ENCODE assay signal across 9 mouse cellular contexts in genomic region chr7:12779782-12780150, GRCm38 (mm10). TPM values are rescaled to one million over a fixed set of nuclear protein-coding genes. Genes with fewer than 3 reads are reported as not detected.
DNase-seq lines count a peak whose midpoint lies in the region; ATAC-seq lines count a peak whose summit lies in the region.
"Had no signal": no experiment of that assay in that cellular context is flagged by ENCODE, and none has a peak within 500 bp of the region (broad histone marks: within the 10 kb centered on the region; RNA-seq: fewer than 3 reads in every experiment).

No protein-coding gene starts in this region.

- ATAC-seq in kidney, embryonic 14.5 days (ENCODE audit: low FRiP score, low TSS enrichment) = peak; percentile 40
- no peak for ATAC-seq in hindbrain, embryonic 14.5 days (ENCODE audit: low FRiP score)
- ATAC-seq in midbrain, embryonic 13.5 days = peak; percentile 68

- H3K27ac ChIP-seq in kidney, embryonic 14.5 days (ENCODE audit: low read depth, low read length) = no peak overlapping the region
- H3K27ac ChIP-seq in embryonic facial prominence, embryonic 10.5 days (replicated peaks) = peak overlapping the region; percentile 86
- H3K27ac ChIP-seq in hindbrain, embryonic 14.5 days = peak overlapping the region; percentile 7; the same call in 1 of the 2 replicates
- H3K27ac ChIP-seq in midbrain, embryonic 13.5 days = no peak overlapping the region

- DNase-seq in kidney, postnatal 10 days = no peak
- no peak for DNase-seq in embryonic facial prominence, embryonic 10.5 days (ENCODE audit: low spot score)
- no peak for DNase-seq in hindbrain, embryonic 14.5 days (ENCODE audit: low spot score)
- DNase-seq in frontal cortex, postnatal 25 days (ENCODE audit: low spot score in 2 of 2) = no peak
- no peak for DNase-seq in thymus, postnatal 36 days
- no peak for DNase-seq in layer of hippocampus, adult 8-10 months (ENCODE audit: low spot score in 2 of 2)

- H3K4me3 ChIP-seq in kidney, embryonic 14.5 days (ENCODE audit: low read length) = peak overlapping the region; percentile 73
- peak overlapping the region; percentile 88 for H3K4me3 ChIP-seq in embryonic facial prominence, embryonic 10.5 days
- peak overlapping the region; percentile 56 for H3K4me3 ChIP-seq in hindbrain, embryonic 14.5 days (replicated peaks; ENCODE audit: low read length)
- peak overlapping the region; percentile 72 for H3K4me3 ChIP-seq in midbrain, embryonic 13.5 days (replicated peaks)

- H3K4me2 ChIP-seq in kidney, embryonic 14.5 days (replicated peaks; ENCODE audit: low read depth, low read length) = peak overlapping the region; percentile 93
- peak overlapping the region; percentile 74 for H3K4me2 ChIP-seq in hindbrain, embryonic 14.5 days (replicated peaks)
- peak overlapping the region; percentile 91 for H3K4me2 ChIP-seq in midbrain, embryonic 13.5 days (replicated peaks)

- no peaks in the 10 kb centered on the region for H3K27me3 ChIP-seq in kidney, embryonic 14.5 days (ENCODE audit: control insufficient read depth, insufficient read depth, low read length)
- no peaks in the 10 kb centered on the region for H3K27me3 ChIP-seq in embryonic facial prominence, embryonic 10.5 days (replicated peaks; ENCODE audit: low read depth, poor library complexity, severe bottlenecking)
- no peaks in the 10 kb centered on the region for H3K27me3 ChIP-seq in hindbrain, embryonic 14.5 days (ENCODE audit: control insufficient read depth, insufficient read depth, low read length)
- no peaks in the 10 kb centered on the region for H3K27me3 ChIP-seq in midbrain, embryonic 13.5 days

- no peaks in the 10 kb centered on the region for H3K9me3 ChIP-seq in kidney, embryonic 14.5 days (ENCODE audit: control insufficient read depth, low read length)
- H3K9me3 ChIP-seq in embryonic facial prominence, embryonic 10.5 days = peaks cover 9% of the 10 kb centered on the region
- 0 out of 2 replicates have a peak, but pooled peaks cover 4% of the 10 kb centered on the region for H3K9me3 ChIP-seq in hindbrain, embryonic 14.5 days (ENCODE audit: control insufficient read depth, low read length)
- no peaks in the 10 kb centered on the region for H3K9me3 ChIP-seq in midbrain, embryonic 13.5 days

- no peaks in the 10 kb centered on the region for H3K4me1 ChIP-seq in kidney, embryonic 14.5 days (ENCODE audit: control insufficient read depth, insufficient read depth, low read length)
- H3K4me1 ChIP-seq in embryonic facial prominence, embryonic 10.5 days = peaks cover 14% of the 10 kb centered on the region
- H3K4me1 ChIP-seq in hindbrain, embryonic 14.5 days (replicated peaks; ENCODE audit: control insufficient read depth, insufficient read depth, low read length) = no peaks in the 10 kb centered on the region; the same call in 1 of the 2 replicates
- H3K4me1 ChIP-seq in midbrain, embryonic 13.5 days (replicated peaks) = peaks cover 12% of the 10 kb centered on the region

- WGBS in kidney, embryonic 14.5 days = 28% methylated on average over 10 of the region's 10 CpGs
- WGBS in embryonic facial prominence, embryonic 10.5 days = 20% methylated on average over 10 of the region's 10 CpGs
- WGBS in hindbrain, embryonic 14.5 days = 21% methylated on average over 10 of the region's 10 CpGs
- WGBS in midbrain, embryonic 13.5 days = 23% methylated on average over 10 of the region's 10 CpGs

- peak overlapping the region; percentile 76 for H3K9ac ChIP-seq in kidney, embryonic 14.5 days (ENCODE audit: low read depth, low read length)
- H3K9ac ChIP-seq in hindbrain, embryonic 14.5 days = peak overlapping the region; percentile 73
- peak overlapping the region; percentile 82 for H3K9ac ChIP-seq in midbrain, embryonic 13.5 days (replicated peaks)

- peaks cover 5% of the 10 kb centered on the region for H3K36me3 ChIP-seq in kidney, embryonic 14.5 days (ENCODE audit: control insufficient read depth, insufficient read depth, low read length)
- peaks cover 8% of the 10 kb centered on the region for H3K36me3 ChIP-seq in embryonic facial prominence, embryonic 10.5 days (replicated peaks)
- peaks cover 8% of the 10 kb centered on the region for H3K36me3 ChIP-seq in hindbrain, embryonic 14.5 days (replicated peaks; ENCODE audit: control insufficient read depth, insufficient read depth)
- H3K36me3 ChIP-seq in midbrain, embryonic 13.5 days = peaks cover 7% of the 10 kb centered on the region

RNA-seq across cellular contexts. Expression of gene Zscan18, which starts 23.7 kb away (rescaled TPM):
- 6.1 and 9.3 TPM in 2 replicates for polyA plus RNA-seq in kidney, embryonic 14.5 days (2014; fragmentation: Nextera tagmentation; extraction: Ambion mirVana)
- polyA plus RNA-seq in embryonic facial prominence, embryonic 10.5 days (2016; fragmentation: Nextera tagmentation; extraction: Ambion mirVana) = 14.5 and 15.0 TPM in 2 replicates
- polyA plus RNA-seq in hindbrain, embryonic 14.5 days (2014; fragmentation: Nextera tagmentation; extraction: Ambion mirVana) = 27.7 and 31.0 TPM in 2 replicates
- polyA plus RNA-seq in midbrain, embryonic 13.5 days (2015; fragmentation: Nextera tagmentation; extraction: Ambion mirVana) = 20.8 and 21.4 TPM in 2 replicates
- total RNA-seq in layer of hippocampus, adult 8-10 months (2022) = 10 to 100 TPM; 21.6 to 35.9 (median 28.0) TPM

RNA-seq across cellular contexts. Expression of gene Zfp329, which starts 38.9 kb away (rescaled TPM):
- 18.5 and 19.8 TPM in 2 replicates for polyA plus RNA-seq in kidney, embryonic 14.5 days (2014; fragmentation: Nextera tagmentation; extraction: Ambion mirVana)
- polyA plus RNA-seq in embryonic facial prominence, embryonic 10.5 days (2016; fragmentation: Nextera tagmentation; extraction: Ambion mirVana) = 16.1 and 20.4 TPM in 2 replicates
- 30.8 and 31.5 TPM in 2 replicates for polyA plus RNA-seq in hindbrain, embryonic 14.5 days (2014; fragmentation: Nextera tagmentation; extraction: Ambion mirVana)
- 33.9 and 36.3 TPM in 2 replicates for polyA plus RNA-seq in midbrain, embryonic 13.5 days (2015; fragmentation: Nextera tagmentation; extraction: Ambion mirVana)
- total RNA-seq in layer of hippocampus, adult 8-10 months (2022) = 10 to 100 TPM; 22.6 to 31.3 (median 25.8) TPM

RNA-seq across cellular contexts. Expression of gene Vmn2r56, which starts 45.0 kb away (rescaled TPM):
- polyA plus RNA-seq in kidney, embryonic 14.5 days (2014; fragmentation: Nextera tagmentation; extraction: Ambion mirVana) = not detected in 2 replicates
- polyA plus RNA-seq in embryonic facial prominence, embryonic 10.5 days (2016; fragmentation: Nextera tagmentation; extraction: Ambion mirVana) = not detected in 2 replicates
- polyA plus RNA-seq in hindbrain, embryonic 14.5 days (2014; fragmentation: Nextera tagmentation; extraction: Ambion mirVana) = not detected in 2 replicates
- polyA plus RNA-seq in midbrain, embryonic 13.5 days (2015; fragmentation: Nextera tagmentation; extraction: Ambion mirVana) = 0.03 TPM in 1 of 2 replicates, not detected in the other
- under 1 TPM in 2 of 4 experiments, not detected in 2; 0.05 to 0.08 TPM for total RNA-seq in layer of hippocampus, adult 8-10 months (2022)
- polyA plus RNA-seq: frontal cortex, adult 2 months had no signal

RNA-seq across cellular contexts. Expression of gene Zfp110, which starts 54.8 kb away (rescaled TPM):
- polyA plus RNA-seq in kidney, embryonic 14.5 days (2014; fragmentation: Nextera tagmentation; extraction: Ambion mirVana) = 20.9 and 33.2 TPM in 2 replicates
- 31.6 and 33.0 TPM in 2 replicates for polyA plus RNA-seq in embryonic facial prominence, embryonic 10.5 days (2016; fragmentation: Nextera tagmentation; extraction: Ambion mirVana)
- polyA plus RNA-seq in hindbrain, embryonic 14.5 days (2014; fragmentation: Nextera tagmentation; extraction: Ambion mirVana) = 26.9 and 27.7 TPM in 2 replicates
- 31.8 and 31.9 TPM in 2 replicates for polyA plus RNA-seq in midbrain, embryonic 13.5 days (2015; fragmentation: Nextera tagmentation; extraction: Ambion mirVana)
- 10 to 100 TPM; 14.0 to 18.0 (median 15.9) TPM for total RNA-seq in layer of hippocampus, adult 8-10 months (2022)

Comparison
In these comparisons a context has a peak if more than half of its experiments do, and no peak if none do; other contexts are left out.
1. H3K27ac ChIP-seq: peak in embryonic facial prominence, embryonic 10.5 days (single experiment) and hindbrain, embryonic 14.5 days (single experiment); none in kidney, embryonic 14.5 days (single experiment) and midbrain, embryonic 13.5 days (single experiment).
2. Peak in every context shown above with its lines, with median percentiles within 50 percentile points of each other: H3K4me2 ChIP-seq, H3K4me3 ChIP-seq and H3K9ac ChIP-seq.